Mouse (Mus musculus) thymus, postnatal 10 days (tissue): ENCODE results near the gene Atp6v1e2.

Experiments used
- DNase-seq, 2 experiments: peaks; one replicate each; pipeline ENCODE4 v3.0.0; 2021; ENCODE audit warnings: low spot score in 2 of 2

The Atp6v1e2 gene

GRCm38 (mm10) chr17:86947840-86948796 lies at the start of gene Atp6v1e2:
TSS of gene Atp6v1e2 (minus strand) at chr17:86947897.
- DNase-seq: no peak

DNA sequence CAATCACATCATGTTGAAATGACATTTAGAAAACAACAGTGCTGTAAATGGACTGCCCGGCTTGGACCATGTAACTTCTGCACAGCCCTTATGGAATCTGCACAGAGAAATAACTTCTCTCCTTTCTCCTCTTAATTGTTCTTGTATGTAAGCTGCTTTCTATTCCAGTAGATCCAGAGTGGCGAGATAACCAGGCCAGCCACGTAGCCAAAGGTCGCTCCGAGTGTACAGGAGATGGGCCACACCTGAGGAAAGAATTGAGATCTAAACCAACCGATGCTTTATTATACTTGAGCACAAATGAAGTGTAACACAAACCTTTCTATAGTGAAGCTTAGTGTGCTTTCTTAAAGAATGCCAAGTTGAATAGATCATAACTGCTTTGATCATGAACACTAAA lies 49.6 kb upstream of the Atp6v1e2 start:
- DNase-seq: no peak

- DNase-seq: no peak
Observed at GRCm38 (mm10) chr17:86991306-86991705, 43.6 kb upstream of the Atp6v1e2 start.

DNA sequence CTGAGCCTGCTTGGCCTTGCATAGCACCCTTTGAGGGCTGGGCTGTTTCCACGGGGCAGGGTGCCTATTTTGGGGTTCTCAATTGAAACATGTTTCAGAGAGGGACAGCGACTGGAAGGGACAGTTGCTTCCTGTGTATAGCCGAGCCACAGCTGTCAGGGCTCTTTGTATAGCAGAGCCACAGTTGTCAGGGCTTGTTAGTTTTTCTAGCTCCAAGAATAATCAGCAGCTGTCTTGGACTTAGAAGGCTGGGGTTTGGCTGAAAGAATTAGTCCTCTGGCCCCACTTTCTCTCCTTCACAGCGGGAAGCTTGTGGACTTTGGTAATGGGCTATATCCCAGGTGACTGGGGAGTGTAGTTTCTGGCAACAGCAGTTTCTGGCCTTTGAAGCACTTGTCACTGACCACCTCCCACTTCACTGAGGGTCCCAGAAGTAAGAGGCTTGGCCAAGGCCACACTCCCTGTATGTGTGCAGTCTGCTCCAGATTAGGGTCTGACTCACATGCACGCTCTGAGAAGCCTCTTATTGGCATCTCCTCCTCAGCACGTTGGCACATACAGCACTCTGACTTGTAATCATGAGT lies 41.0 kb upstream of the Atp6v1e2 start:
- peak; percentile 41 to 63 for DNase-seq

DNA sequence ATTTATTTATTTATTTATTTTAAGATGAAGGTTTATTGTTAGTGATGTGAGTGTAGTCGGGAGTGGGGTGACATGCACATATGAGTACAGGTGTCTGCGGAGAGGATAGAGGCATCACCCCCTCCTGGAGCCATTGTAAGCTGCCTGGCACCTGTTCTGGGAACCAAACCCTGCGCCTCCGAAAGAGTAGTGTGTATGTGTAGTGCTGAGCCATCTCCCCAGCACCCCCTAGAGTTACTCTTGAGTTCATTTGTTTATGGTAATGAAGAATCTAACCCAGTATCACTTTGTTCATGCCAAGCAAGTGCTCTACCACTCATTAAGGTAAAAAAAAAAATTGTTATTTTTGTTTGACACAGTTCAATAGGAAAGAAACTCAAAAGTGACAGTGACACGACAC lies 40.5 kb upstream of the Atp6v1e2 start:
- DNase-seq: peak; percentile 65 to 67

DNA sequence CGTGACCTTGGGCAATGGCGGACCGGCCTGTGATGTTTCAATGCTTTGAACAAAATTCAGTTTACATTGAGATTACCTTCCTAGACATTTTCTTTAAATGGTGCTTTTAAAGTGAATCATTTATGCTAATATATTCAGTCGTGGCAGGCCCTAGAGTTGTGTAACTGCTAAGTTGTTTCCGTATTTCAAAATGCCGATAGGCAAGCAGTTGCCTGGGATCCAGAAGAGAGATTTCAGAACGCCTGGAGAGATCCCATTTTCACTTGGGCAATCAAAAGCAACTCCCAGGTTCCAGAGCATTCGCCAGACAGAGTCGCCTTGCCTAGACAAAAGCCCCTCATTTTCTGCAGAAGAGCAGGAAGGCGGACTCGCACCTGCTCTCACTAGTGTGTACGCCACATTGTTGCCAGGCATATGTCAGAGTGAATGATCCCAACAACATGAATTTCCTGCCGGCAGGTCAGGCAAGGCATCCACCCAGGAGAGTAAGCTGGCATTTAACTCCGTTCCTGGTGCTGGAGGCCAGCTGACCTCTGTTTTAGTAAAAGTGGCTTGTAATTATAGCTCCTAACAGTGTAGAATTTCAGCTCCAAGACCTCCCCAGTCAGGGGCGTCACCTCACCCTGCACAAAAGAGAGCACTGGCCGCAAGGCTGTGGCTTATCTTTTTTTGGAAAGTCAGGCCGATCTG lies 38.9 kb upstream of the Atp6v1e2 start:
- DNase-seq: no peak

DNA sequence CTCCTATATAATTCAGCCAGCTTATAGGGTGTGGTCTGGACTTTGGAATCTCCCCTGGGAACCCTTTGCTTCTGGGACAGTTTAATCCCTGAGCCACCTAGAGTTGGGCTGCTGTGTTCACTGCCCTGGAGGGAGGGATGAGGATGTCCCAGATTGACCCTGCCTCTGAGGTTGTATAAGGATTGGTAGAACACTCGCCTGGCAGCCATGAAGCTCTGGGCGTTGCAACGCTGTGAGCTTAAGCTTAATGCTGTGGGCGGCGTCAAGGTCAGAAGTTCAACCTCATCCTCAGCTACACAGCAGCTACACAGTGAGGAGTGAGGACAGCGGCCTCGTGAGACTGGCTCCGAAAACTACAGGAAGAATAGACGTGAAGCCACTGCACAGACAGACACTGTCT lies 34.8 kb upstream of the Atp6v1e2 start:
- DNase-seq: no peak

GRCm38 (mm10) chr17:86981701-86982100 lies 34.0 kb upstream of the Atp6v1e2 start:
- DNase-seq: no peak

DNA sequence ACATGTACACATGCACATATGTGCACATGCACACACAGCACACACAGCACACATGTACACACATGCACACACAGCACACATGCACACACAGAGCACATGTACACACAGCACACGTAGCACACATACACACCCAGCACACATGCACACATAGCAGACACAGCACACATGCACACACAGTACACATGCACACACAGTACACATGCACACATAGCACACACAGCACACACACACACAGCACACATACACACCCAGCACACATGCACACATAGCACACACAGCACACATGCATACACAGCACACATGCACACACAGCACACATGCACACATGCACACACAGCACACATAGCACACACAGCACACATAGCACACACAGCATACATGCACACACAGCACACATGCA lies 33.5 kb upstream of the Atp6v1e2 start:
- DNase-seq: no peak

GRCm38 (mm10) chr17:86978496-86978895 lies 30.8 kb upstream of the Atp6v1e2 start:
- DNase-seq: no peak

- DNase-seq: no peak
Observed at GRCm38 (mm10) chr17:86976387-86976786, 28.7 kb upstream of the Atp6v1e2 start.

DNA sequence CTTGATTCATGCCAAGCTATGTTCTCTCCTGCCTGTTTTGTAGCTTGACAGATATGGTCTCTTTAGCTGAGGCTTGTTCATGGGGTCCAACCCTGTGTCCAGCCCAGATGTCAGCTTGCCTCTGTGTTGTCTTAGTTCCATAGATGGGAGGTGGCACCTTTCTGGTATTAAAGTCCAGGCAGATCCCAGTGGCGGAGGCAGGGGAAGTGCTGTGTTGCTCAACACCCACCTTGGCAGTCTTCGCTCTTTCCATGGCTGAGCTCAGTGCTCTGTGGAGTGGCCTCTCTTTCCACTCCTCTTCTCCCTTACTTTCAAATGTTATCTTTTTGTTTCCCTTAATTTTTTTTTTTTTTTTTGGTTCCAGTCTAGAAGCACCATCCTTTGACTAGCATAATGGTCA lies 25.4 kb upstream of the Atp6v1e2 start:
- DNase-seq: no peak

DNA sequence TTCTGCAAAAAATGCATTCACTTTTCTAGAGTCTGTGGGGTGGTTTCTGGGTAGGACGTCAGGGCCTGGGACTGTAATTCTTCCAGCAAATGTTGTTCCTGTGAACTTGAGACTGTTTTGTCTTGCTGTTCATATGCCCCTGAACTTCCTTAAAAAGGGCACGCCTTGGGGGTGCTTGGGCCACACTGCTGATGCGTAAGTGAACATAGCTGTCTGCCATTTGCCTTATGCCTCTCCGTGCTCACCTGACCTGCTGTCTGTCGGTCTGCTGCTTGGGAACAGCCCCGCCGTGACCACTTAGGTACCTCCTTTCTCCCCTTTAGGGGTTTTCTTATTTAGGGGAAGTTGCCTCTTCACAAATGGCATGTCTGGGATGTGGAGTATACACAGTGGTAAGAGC lies 24.2 kb upstream of the Atp6v1e2 start:
- DNase-seq: no peak

DNA sequence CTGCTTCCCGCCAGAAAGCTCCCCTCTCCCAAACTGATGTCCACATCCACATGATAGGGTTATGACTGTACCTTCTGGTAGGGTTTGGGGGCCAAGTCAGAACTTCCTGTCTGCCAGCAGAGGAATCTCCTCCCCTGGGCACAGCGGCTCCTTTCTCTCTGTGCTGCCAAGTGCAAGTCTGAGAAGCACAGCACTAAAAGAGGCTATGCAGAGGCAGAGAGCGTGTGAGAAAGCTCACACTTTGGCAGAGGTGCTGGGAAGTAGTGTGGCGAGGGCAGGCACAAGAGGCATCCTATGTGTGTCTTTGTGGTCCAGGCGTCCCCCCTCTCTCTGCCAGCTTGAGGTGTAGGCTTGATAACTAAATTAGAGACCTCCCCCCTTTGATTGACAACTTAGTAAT lies 23.3 kb upstream of the Atp6v1e2 start:
- peak in 1 of 2 experiments; percentile 31 for DNase-seq

- peak in 1 of 2 experiments; percentile 23 for DNase-seq
Observed at GRCm38 (mm10) chr17:86970026-86970750, 22.5 kb upstream of the Atp6v1e2 start.

DNA sequence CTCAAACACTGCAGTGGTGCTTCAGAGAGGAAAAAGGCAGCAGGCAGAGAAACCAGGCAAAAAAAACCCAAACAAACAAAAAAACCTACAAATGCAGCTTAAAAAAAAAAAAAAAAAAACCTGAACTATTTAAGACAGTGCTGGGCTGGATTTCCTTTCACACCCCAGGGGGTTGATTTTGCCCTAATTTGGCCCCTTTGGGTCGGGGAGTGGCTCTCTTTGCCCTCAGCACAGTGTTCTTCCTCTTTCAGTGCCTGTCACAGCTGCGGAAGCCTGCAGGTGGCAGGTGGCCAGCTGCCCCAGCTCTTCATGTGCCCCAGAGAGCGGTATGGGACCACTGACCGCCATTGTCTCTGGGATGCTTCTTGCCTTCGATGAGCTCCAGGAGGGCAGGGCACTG lies 21.9 kb upstream of the Atp6v1e2 start:
- peak; percentile 45 to 53 for DNase-seq

GRCm38 (mm10) chr17:86968581-86968980 lies 20.9 kb upstream of the Atp6v1e2 start:
- no peak for DNase-seq

DNA sequence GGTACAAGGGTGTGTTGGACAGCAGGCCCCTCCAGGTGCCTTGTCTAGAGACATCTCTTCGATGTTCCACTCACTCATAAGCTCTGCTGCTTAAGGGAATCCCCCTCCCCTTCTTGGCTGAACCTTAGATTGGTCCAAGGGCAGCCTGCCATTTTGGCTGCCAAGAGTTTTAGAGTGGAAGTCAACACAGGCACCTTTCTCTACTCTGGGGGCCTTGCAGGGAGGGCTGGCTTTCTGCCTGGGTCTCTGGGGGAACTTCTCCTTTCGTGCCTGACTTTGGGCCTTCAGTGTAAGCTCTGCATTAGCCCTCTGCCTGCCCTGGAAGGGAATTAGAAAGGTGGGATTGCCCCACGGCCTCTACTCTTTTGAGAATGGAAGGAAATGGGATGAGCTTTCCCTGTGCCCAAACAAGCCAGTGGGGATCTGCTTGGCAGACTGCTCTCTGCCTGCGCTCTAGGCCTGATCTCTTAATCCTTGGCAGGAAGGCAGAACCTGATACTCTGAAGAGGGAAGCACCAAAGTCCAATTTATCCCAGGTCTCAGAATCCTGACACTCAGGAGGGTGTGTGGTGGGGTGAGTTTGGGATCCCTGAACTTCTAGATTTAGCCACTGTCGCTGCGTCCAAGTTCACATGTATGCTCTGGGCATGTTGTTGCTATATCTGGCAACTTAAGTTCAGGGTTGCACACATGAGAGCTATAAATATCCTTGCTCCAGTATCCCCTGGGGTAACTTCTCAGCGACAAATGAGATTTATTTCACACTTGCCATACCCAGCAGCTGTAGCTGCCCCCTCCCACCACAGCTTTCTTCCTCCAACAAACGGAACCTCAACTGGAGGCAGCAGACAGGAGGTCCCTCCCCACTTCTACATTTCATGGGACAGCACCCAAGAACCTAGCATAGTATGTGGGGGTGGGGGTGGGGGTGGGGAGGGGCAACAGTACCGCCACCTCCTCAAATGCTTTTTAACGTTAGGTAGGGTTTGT lies 20.1 kb upstream of the Atp6v1e2 start:
- peak; percentile 31 to 39 for DNase-seq

GRCm38 (mm10) chr17:86967048-86967447 lies 19.4 kb upstream of the Atp6v1e2 start:
- DNase-seq: no peak

- no peak for DNase-seq
Observed at GRCm38 (mm10) chr17:86966040-86966439, 18.3 kb upstream of the Atp6v1e2 start.

DNA sequence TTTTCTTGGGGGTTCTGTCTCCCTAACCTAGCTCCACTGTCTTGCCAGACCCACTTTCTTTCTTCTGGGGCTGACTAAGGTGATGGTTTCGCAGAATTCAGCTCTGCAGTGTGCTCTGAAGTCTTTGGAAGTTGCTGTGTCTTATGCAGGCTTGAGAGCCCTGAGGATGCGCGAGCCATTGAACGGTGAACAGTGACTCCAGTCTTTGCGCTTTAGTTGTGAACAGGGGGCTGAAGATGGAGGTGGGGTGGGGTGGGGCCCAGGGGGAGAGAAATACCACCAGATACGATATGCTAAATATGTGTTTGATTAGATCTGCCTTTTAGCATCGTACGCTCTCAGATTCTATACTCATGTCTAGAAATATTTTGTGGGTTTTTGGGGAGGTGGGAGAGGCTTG lies 17.4 kb upstream of the Atp6v1e2 start:
- DNase-seq: no peak
